Mouse (Mus musculus) C2C12 (cell line): ENCODE measurements around the gene Cnpy2. TPM values are rescaled to one million over a fixed set of nuclear protein-coding genes. Genes with fewer than 3 reads are reported as not detected.

Experiments used
- H3K27me3 ChIP-seq: one replicate; pipeline ENCODE4 v1.6.1; 2011; ENCODE audit not compliant: control insufficient read depth, insufficient read depth, insufficient read length
- H3K36me3 ChIP-seq: one replicate; pipeline ENCODE4 v1.6.1; 2011; ENCODE audit not compliant: control insufficient read depth, insufficient read depth
- H3K4me3 ChIP-seq: one replicate; pipeline ENCODE4 v1.5.1; 2011; ENCODE audit warnings: mild to moderate bottlenecking, control low read depth; ENCODE audit not compliant: poor library complexity, insufficient read depth, severe bottlenecking
- H3K79me2 ChIP-seq: one replicate; pipeline ENCODE4 v1.6.1; 2011; ENCODE audit not compliant: control insufficient read depth, insufficient read depth
- H3K79me3 ChIP-seq: one replicate; pipeline ENCODE4 v1.6.1; 2011; ENCODE audit warnings: low read depth, control low read depth
- H3ac ChIP-seq: one replicate; pipeline ENCODE3; 2011; ENCODE audit warnings: low read depth; ENCODE audit not compliant: control insufficient read depth, insufficient read length
- CEBPB ChIP-seq: IDR thresholded peaks from one replicate; pipeline ENCODE4 v1.6.1; 2011; ENCODE audit warnings: low read depth, mild to moderate bottlenecking, control low read depth, moderate library complexity
- CTCF ChIP-seq: IDR thresholded peaks from one replicate; pipeline ENCODE4 v1.5.1; 2011; ENCODE audit not compliant: control insufficient read depth, insufficient read depth, insufficient read length
- FOSL1 ChIP-seq: IDR thresholded peaks from one replicate; pipeline ENCODE4 v1.8.0; 2011; ENCODE audit warnings: mild to moderate bottlenecking, low read length; ENCODE audit not compliant: poor library complexity, insufficient read depth, severe bottlenecking
- MAX ChIP-seq: IDR thresholded peaks from one replicate; pipeline ENCODE4 v1.6.1; 2011; ENCODE audit warnings: mild to moderate bottlenecking, control low read depth
- MYOD1 ChIP-seq: IDR thresholded peaks from one replicate; pipeline ENCODE4 v1.6.1; 2011; ENCODE audit warnings: low read depth; ENCODE audit not compliant: control insufficient read depth, insufficient read length
- MYOG ChIP-seq: IDR thresholded peaks from one replicate; pipeline ENCODE4 v1.6.1; 2011; ENCODE audit not compliant: control insufficient read depth, insufficient read length; ENCODE audit errors: extremely low read depth
- USF1 ChIP-seq: IDR thresholded peaks from one replicate; pipeline ENCODE4 v1.6.1; 2011; ENCODE audit warnings: low read depth, mild to moderate bottlenecking, control low read depth, moderate library complexity
- polyA plus RNA-seq: library from polyadenylated mRNA; unstranded; fragments of >200 nt; fragmentation: generic; extraction: Trizol; gene quantifications from one replicate; pipeline ENCODE4 v1.2.1, GENCODE M21; 2012; ENCODE audit warnings: missing spikeins

Cnpy2 gene
- polyA plus RNA-seq, 1 experiment: 102 TPM

- H3K4me3 ChIP-seq: no peak overlapping the region
- H3ac ChIP-seq: no peak overlapping the region
- no peaks in the 10 kb centered on the region for H3K79me3 ChIP-seq
- no peaks in the 10 kb centered on the region for H3K27me3 ChIP-seq
- H3K36me3 ChIP-seq: peaks cover 22% of the 10 kb centered on the region
- H3K79me2 ChIP-seq: peaks cover 2% of the 10 kb centered on the region
- no peak for TF ChIP-seq MYOG
- no peak for TF ChIP-seq USF1
- no peak for TF ChIP-seq FOSL1
- no peak for TF ChIP-seq MAX
- TF ChIP-seq CEBPB: no peak
- no peak for TF ChIP-seq CTCF
Measured at GRCm38 (mm10) chr10:128309654-128310053, 12.6 kb upstream of the Cnpy2 start.

- Histone ChIP-seq H3K4me3 (no peak overlapping the region), H3K79me3 (no peaks in the 10 kb centered on the region), H3K79me2 (no peaks in the 10 kb centered on the region), H3K36me3 (peaks cover 26% of the 10 kb centered on the region), H3ac (peak overlapping the region; percentile 12), H3K27me3 (no peaks in the 10 kb centered on the region)
- TF ChIP-seq CEBPB: no peak
- no peak for TF ChIP-seq MAX
- no peak for TF ChIP-seq MYOG
- TF ChIP-seq CTCF: no peak
- TF ChIP-seq USF1: no peak
- TF ChIP-seq FOSL1: no peak
- no peak for TF ChIP-seq MYOD1
Measured at GRCm38 (mm10) chr10:128310177-128310576, 12.1 kb upstream of the Cnpy2 start.

DNA sequence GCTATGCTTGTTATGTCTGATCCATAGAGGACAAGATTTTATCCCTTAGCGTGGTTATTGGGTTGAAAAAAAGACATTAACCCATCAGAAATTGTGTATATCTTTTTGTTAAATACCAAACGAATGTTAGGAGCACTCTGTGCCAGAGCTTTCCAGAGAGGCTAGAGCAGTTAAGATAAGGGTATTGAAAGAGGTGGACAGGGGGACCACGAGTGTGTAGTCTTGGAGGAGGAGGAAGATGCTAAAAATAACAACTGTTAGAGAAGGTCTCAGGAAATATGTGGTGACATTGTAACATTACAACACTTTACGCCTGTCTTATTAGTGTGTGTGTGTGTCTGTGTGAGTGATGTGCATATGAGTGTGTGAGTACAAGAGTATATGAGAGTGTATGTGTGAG lies 11.4 kb upstream of the Cnpy2 start:
- H3K27me3 ChIP-seq: no peaks in the 10 kb centered on the region
- peaks cover 32% of the 10 kb centered on the region for H3K36me3 ChIP-seq
- no peaks in the 10 kb centered on the region for H3K79me2 ChIP-seq
- H3K4me3 ChIP-seq: no peak overlapping the region
- TF ChIP-seq MAX: no peak
- no peaks in the 10 kb centered on the region for H3K79me3 ChIP-seq
- H3ac ChIP-seq: no peak overlapping the region

GRCm38 (mm10) chr10:128315578-128315977 lies 6.7 kb upstream of the Cnpy2 start:
- no peaks in the 10 kb centered on the region for H3K79me2 ChIP-seq
- H3K27me3 ChIP-seq: no peaks in the 10 kb centered on the region
- H3K4me3 ChIP-seq: no peak overlapping the region
- no peak overlapping the region for H3ac ChIP-seq
- H3K79me3 ChIP-seq: no peaks in the 10 kb centered on the region
- no peak for TF ChIP-seq USF1
- peaks cover 65% of the 10 kb centered on the region for H3K36me3 ChIP-seq

GRCm38 (mm10) chr10:128321641-128322040 lies 618 bp upstream of the Cnpy2 start:
- Histone ChIP-seq H3ac (peak overlapping the region; percentile 34), H3K4me3 (peak overlapping the region; percentile 92), H3K79me3 (peaks cover 5% of the 10 kb centered on the region), H3K27me3 (no peaks in the 10 kb centered on the region), H3K79me2 (peaks cover 25% of the 10 kb centered on the region), H3K36me3 (peaks cover 48% of the 10 kb centered on the region)
- TF ChIP-seq FOSL1 (no peak), CTCF (no peak), USF1 (no peak), MAX (no peak), CEBPB (no peak), MYOD1 (no peak), MYOG (no peak)

GRCm38 (mm10) chr10:128323516-128323915 lies 1.3 kb downstream of the Cnpy2 start:
- Histone ChIP-seq H3ac (peak overlapping the region; percentile 98), H3K79me3 (peaks cover 5% of the 10 kb centered on the region), H3K36me3 (peaks cover 40% of the 10 kb centered on the region), H3K4me3 (peak overlapping the region; percentile 92), H3K27me3 (no peaks in the 10 kb centered on the region), H3K79me2 (peaks cover 25% of the 10 kb centered on the region)
- TF ChIP-seq MYOG (no peak), USF1 (no peak), MAX (no peak), CEBPB (no peak), CTCF (no peak), MYOD1 (no peak), FOSL1 (no peak)

- H3K79me2 ChIP-seq: peaks cover 23% of the 10 kb centered on the region
- H3ac ChIP-seq: no peak overlapping the region
- TF ChIP-seq CEBPB (no peak), MYOD1 (no peak), MAX (no peak), CTCF (no peak), USF1 (no peak)
- peaks cover 28% of the 10 kb centered on the region for H3K36me3 ChIP-seq
- no peak overlapping the region for H3K4me3 ChIP-seq
- no peaks in the 10 kb centered on the region for H3K27me3 ChIP-seq
- peaks cover 5% of the 10 kb centered on the region for H3K79me3 ChIP-seq
Measured at GRCm38 (mm10) chr10:128326825-128327224, 4.6 kb downstream of the Cnpy2 start.
